Mouse (Mus musculus) CD4-positive, CD25-positive, alpha-beta regulatory T cell, adult 4 months (primary cell): Measurements from ENCODE around the gene Syne1. TPM values are rescaled to one million over a fixed set of nuclear protein-coding genes. Genes with fewer than 3 reads are reported as not detected.

Source experiments
- ATAC-seq: one replicate; pipeline ENCODE4 v1.8.0; 2017
- polyA plus RNA-seq, 2 experiments: library from polyadenylated mRNA; unstranded; fragments of 100-300 nt; shearing (Covaris generic); gene quantifications; one replicate each; pipeline ENCODE4 v1.2.1; 2017

Syne1 gene
- polyA plus RNA-seq, 2 experiments from 2014 or later: 14.1 to 22.9 TPM

DNA sequence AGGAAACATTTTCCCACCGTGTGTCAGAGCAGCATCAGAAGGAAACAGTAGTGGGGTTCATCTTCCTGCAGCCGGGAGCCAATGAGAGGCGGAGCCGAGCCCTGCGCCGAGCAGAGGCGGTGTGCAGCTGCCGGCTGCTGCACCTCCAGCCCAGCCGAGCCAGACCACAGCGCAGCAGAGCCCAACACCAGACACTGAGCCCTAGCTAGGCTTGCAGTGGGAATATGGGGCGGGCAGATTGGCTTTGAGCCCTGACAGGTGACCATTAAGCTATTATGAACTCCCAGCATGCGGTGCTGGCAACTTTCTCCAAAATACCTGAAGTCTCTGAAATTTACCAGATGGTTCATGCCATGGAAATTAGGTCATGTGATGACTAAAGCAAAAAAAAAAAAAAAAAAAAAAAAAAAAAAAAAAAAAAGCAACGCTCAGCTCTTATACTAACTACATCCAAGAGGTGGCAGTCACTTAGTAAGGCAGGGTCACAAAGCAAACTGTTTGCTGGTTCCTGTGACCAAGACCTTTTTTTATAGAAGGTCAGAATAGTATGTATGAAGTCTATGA is 356.5 kb downstream of the Syne1 start:
- ATAC-seq: peak; percentile 91

DNA sequence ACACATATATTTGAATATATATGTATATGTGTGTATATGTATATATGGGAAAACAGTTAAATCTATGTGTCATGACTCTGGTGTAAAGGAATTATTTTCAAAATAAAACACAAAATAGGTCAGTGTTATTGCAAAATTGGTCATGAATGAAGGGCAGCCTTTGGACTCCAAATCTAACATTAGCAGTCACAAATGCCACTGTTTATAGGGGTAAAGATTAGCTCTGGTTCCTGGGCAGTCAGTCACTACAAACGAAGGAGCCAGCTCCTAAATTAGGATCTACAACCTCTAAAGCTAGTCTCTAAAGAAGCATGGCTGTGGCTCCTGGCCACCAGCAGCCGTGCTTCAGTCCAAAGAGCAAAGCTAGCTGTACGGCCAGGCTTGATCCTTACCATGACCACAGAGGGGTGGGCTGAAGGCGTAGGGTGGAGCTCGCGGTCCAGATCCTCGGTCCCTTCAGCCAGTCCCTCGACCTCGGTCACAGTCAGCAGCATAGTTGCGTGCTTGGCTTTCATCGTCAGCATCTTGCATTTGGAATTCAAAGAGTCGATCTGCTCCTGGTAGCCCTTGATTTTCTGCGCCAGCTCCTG is 357.1 kb downstream of the Syne1 start:
- ATAC-seq: no peak

GRCm38 (mm10) chr10:5192861-5193490 is 358.3 kb downstream of the Syne1 start:
- ATAC-seq: no peak

GRCm38 (mm10) chr10:5190756-5191155 is 360.5 kb downstream of the Syne1 start:
- no peak for ATAC-seq

- ATAC-seq: no peak
Observed at GRCm38 (mm10) chr10:5188890-5189289, 362.4 kb downstream of the Syne1 start.

- ATAC-seq: no peak
Observed at GRCm38 (mm10) chr10:5185156-5186083, 365.9 kb downstream of the Syne1 start.

GRCm38 (mm10) chr10:5181771-5182176 is 369.5 kb downstream of the Syne1 start:
- no peak for ATAC-seq

DNA sequence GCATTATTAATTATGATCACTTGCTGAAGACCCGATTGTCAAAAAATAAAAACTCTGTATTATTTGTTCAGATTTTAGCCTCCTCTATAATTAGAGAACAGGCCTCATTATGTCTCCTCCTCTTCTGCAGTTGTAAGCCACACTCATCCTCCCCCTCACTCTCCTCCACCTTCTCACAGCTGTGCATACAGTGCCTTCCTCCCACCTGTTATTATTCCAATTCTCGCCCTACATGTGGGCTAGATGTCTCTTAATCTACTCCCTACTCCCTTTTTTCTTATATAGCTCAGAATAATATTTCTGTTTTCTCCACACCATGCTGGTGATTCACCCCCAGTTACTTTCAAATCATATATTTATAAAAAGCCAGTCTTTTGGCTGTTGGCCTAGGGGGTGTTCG is 371.4 kb downstream of the Syne1 start:
- no peak for ATAC-seq

DNA sequence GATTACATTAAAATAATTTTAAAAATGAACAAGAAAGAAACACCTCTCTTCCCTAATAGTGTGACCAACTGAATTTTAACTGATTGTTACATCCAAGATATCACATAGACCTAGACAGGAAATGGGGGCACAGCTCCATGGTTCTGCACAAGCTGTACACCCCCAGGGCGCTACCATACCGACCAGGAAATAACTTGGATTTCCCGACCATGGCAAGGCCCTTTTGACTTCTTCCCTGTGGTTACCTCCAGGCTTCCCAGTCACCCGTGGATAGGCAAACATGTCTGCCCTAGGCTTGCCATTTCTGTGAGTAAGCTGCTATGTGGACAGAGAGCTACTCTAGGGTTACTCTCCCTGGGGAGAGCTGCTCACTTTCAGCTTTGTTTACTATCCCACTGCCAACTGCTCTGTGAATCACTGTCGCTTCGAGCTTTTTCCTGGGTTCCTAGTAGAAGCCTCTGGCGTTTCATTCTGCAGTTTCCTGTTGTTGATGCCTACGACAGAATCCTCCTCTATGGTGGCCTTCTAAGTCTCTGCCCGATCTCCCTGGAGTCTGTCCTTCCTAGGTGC is 373.8 kb downstream of the Syne1 start:
- ATAC-seq: no peak

GRCm38 (mm10) chr10:5176371-5176770 is 374.9 kb downstream of the Syne1 start:
- ATAC-seq: no peak

- ATAC-seq: no peak
Observed at GRCm38 (mm10) chr10:5170425-5170824, 380.9 kb downstream of the Syne1 start.

DNA sequence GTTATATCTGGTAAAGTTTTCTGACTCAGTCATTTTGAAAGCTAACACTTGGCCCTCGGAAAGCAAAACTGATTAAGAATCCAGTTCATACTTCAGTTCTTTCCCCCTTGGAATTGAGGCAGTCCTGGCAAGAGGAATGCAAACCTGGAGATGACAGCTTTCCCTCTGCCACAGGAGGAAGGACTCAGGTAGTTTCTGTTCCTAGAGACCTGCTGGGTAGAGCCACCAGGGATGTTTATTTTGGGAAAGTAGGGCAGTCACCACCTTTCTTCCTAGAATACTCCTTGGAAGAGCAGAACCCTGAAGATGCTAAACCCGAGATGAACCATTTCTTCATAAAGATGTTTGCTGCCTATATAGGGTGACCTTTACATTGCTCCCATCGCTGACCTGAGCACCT is 383.8 kb downstream of the Syne1 start:
- no peak for ATAC-seq

- no peak for ATAC-seq
Observed at GRCm38 (mm10) chr10:5165439-5165838, 385.8 kb downstream of the Syne1 start.

- ATAC-seq: peak; percentile 74
Observed at GRCm38 (mm10) chr10:5163770-5164169, 387.5 kb downstream of the Syne1 start.

DNA sequence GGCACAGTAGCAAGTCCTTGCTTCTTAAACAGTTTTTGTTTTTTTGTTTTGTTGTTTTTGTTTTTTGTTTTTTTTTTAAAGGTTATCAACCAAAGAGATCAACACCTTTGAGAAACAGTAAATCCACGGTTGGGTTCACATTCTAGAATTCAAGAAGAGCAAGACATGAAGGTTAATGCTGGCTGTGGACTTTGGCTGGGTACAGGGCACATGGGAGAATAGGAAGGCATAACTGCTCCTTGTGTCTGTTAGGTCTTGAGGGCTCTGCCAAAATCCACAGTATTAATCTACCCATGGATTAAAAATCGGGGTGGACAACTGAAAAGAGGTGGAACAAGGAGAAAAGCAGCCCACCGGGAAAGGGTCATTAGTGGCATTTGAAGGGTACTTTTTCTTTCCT is 388.0 kb downstream of the Syne1 start:
- ATAC-seq: no peak

DNA sequence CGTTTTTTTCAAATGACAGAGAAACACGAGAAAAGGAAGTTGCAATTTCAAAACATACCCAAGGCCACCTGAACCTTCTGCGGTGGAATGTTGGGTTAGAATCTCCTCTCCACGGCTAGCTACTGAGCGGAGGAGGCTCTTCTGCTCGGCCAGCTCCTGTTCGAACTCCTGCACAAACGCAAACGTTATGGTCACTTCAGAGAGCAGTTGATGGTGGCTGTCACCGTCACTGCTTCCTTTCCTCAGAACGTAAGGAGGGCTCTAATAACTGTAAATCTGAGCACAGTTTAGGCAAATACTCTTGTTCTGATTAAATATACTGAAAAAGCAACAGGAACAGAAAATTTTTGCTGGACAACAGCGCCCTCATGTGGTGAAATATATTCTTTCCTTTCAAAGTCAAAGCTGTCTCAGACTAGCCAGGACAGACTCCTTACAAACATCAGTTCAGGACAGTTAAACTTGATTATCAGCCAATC is 389.8 kb downstream of the Syne1 start:
- peak; percentile 60 for ATAC-seq

DNA sequence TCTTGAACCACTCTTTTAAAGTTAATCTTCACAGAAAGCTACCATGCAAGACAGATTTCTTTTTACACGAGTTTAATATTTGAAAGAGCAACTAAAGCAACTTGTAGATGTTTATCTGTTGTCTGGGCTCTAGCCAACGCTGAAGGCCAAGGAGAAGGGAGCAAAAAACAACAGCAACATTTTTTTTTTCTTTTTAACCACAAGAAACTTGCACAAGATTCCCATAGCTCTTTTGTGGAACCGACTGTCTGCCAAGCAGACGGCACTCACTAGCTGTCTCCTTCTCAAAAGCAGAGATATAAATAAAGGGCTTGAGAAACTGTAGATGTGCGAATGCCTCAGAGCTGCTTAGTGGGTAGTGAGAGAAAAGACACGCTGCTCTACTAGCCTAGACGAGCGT is 391.6 kb downstream of the Syne1 start:
- no peak for ATAC-seq

DNA sequence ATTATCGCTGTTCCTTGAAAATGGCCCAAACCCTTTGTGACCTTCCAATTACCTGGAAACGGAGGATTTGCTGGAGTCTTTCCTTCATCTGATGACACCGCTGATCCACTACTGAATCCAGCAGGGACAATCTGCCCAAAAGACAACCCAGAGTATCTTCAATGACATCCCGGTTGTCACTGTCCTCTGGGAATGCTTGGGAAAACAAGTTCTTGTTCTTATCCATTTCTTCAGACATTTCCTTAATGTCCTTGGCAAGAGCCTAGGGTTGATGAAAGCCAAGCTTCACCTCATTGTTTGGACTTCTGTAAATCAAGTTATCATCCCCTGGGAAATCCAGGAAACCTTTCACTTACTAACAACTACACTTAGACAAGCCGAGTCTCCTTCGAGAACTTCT is 398.2 kb downstream of the Syne1 start:
- ATAC-seq: no peak

DNA sequence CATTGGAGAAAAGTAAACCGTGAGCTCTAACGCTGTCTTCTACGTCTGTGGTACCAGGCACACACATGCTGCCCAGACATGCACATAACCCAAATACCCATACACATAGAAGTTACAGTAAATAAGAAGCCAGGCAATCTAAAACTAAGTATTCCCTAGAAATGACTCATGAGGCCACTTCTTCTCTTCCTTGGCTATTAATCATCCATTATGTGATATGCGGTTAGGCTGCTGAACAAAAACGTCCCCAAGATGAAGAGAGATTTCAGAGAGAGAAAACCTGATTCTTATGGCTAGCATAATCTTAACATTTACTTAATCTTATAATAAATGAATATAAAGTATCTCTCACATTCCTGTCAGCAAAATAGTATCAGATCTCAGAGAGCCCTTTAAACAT is 409.8 kb downstream of the Syne1 start:
- ATAC-seq: no peak

- ATAC-seq: no peak
Observed at GRCm38 (mm10) chr10:5139932-5140264, 411.4 kb downstream of the Syne1 start.

- no peak for ATAC-seq
Observed at GRCm38 (mm10) chr10:5139246-5139931, 411.9 kb downstream of the Syne1 start.

DNA sequence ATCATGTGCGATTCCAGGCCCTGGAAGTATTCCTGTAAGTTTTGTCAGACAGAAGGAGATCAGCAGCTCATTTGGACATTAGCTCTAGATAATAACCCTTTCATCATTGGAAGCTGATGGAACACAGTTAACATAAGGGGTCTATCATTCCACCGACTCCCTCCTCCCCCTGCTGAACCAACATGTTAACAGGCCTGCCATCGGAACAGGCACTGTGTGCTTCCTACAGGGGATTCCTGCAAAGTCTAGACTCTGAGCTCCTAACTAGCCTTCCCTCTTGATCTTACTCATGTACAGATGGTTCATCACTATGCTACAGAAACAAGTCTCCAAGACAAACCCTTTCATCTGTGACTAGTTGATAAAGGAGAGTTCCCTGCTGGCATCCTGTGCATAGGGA is 419.2 kb downstream of the Syne1 start:
- no peak for ATAC-seq
